Mouse (Mus musculus): ENCODE measurements around the gene Sorbs2. TPM values are rescaled to one million over a fixed set of nuclear protein-coding genes. Genes with fewer than 3 reads are reported as not detected.
A peak's percentile ranks its signal among the peaks of the same experiment; 100 is the strongest.

Gene Sorbs2
- polyA plus RNA-seq, 1 experiment = 0.09 TPM

GRCm38 (mm10) chr8:45833896-45834295 is 326.3 kb downstream of the Sorbs2 start:
- TF ChIP-seq MYOD1 (IDR thresholded peaks at IDR 0.05; ENCODE audit: control insufficient read depth, insufficient read length, low read depth) (peak; percentile 94), CTCF (IDR thresholded peaks at IDR 0.05; ENCODE audit: control insufficient read depth, insufficient read depth, insufficient read length) (no peak)
- no peaks in the 10 kb centered on the region for H3K79me3 ChIP-seq (ENCODE audit: low read depth)
- H3K4me3 ChIP-seq (ENCODE audit: insufficient read depth, poor library complexity, severe bottlenecking) = no peak overlapping the region
- H3ac ChIP-seq (ENCODE audit: control insufficient read depth, insufficient read length, low read depth) = no peak overlapping the region
- H3K27me3 ChIP-seq (ENCODE audit: control insufficient read depth, insufficient read depth, insufficient read length) = no peaks in the 10 kb centered on the region
- H3K79me2 ChIP-seq (ENCODE audit: control insufficient read depth, insufficient read depth) = no peaks in the 10 kb centered on the region
- no peaks in the 10 kb centered on the region for H3K36me3 ChIP-seq (ENCODE audit: control insufficient read depth, insufficient read depth)

GRCm38 (mm10) chr8:45843306-45843705 is 335.7 kb downstream of the Sorbs2 start:
- H3K79me2 ChIP-seq (ENCODE audit: control insufficient read depth, insufficient read depth) = no peaks in the 10 kb centered on the region
- H3K36me3 ChIP-seq (ENCODE audit: control insufficient read depth, insufficient read depth) = no peaks in the 10 kb centered on the region
- H3ac ChIP-seq (ENCODE audit: control insufficient read depth, insufficient read length, low read depth) = no peak overlapping the region
- no peak overlapping the region for H3K4me3 ChIP-seq (ENCODE audit: insufficient read depth, poor library complexity, severe bottlenecking)
- H3K27me3 ChIP-seq (ENCODE audit: control insufficient read depth, insufficient read depth, insufficient read length) = no peaks in the 10 kb centered on the region
- no peaks in the 10 kb centered on the region for H3K79me3 ChIP-seq (ENCODE audit: low read depth)
- TF ChIP-seq MYOD1 (IDR thresholded peaks at IDR 0.05; ENCODE audit: control insufficient read depth, insufficient read length, low read depth) = no peak
- TF ChIP-seq MYOG (IDR thresholded peaks at IDR 0.05; ENCODE audit: control insufficient read depth, extremely low read depth, insufficient read length) = no peak
- TF ChIP-seq FOSL1 (IDR thresholded peaks at IDR 0.05; ENCODE audit: insufficient read depth, low read length, poor library complexity, severe bottlenecking) = no peak
- no peak for TF ChIP-seq CTCF (IDR thresholded peaks at IDR 0.05; ENCODE audit: control insufficient read depth, insufficient read depth, insufficient read length)
- no peak for TF ChIP-seq CEBPB (IDR thresholded peaks at IDR 0.05; ENCODE audit: low read depth)
- no peak for TF ChIP-seq USF1 (IDR thresholded peaks at IDR 0.05; ENCODE audit: low read depth)
- TF ChIP-seq MAX (IDR thresholded peaks at IDR 0.05) = no peak

- Histone ChIP-seq H3K79me2 (ENCODE audit: control insufficient read depth, insufficient read depth) (no peaks in the 10 kb centered on the region), H3K27me3 (ENCODE audit: control insufficient read depth, insufficient read depth, insufficient read length) (no peaks in the 10 kb centered on the region), H3K36me3 (ENCODE audit: control insufficient read depth, insufficient read depth) (no peaks in the 10 kb centered on the region), H3K79me3 (ENCODE audit: low read depth) (no peaks in the 10 kb centered on the region), H3ac (ENCODE audit: control insufficient read depth, insufficient read length, low read depth) (no peak overlapping the region), H3K4me3 (ENCODE audit: insufficient read depth, poor library complexity, severe bottlenecking) (no peak overlapping the region)
- TF ChIP-seq CEBPB (IDR thresholded peaks at IDR 0.05; ENCODE audit: low read depth) = no peak
Measured at GRCm38 (mm10) chr8:45844097-45844885, 336.7 kb downstream of the Sorbs2 start.

GRCm38 (mm10) chr8:45844911-45845481 is 337.4 kb downstream of the Sorbs2 start:
- Histone ChIP-seq H3K79me3 (ENCODE audit: low read depth) (no peaks in the 10 kb centered on the region), H3ac (ENCODE audit: control insufficient read depth, insufficient read length, low read depth) (no peak overlapping the region), H3K4me3 (ENCODE audit: insufficient read depth, poor library complexity, severe bottlenecking) (no peak overlapping the region)

GRCm38 (mm10) chr8:45845906-45846305 is 338.3 kb downstream of the Sorbs2 start:
- Histone ChIP-seq H3K36me3 (ENCODE audit: control insufficient read depth, insufficient read depth) (no peaks in the 10 kb centered on the region), H3K4me3 (ENCODE audit: insufficient read depth, poor library complexity, severe bottlenecking) (no peak overlapping the region), H3K79me2 (ENCODE audit: control insufficient read depth, insufficient read depth) (no peaks in the 10 kb centered on the region), H3ac (ENCODE audit: control insufficient read depth, insufficient read length, low read depth) (no peak overlapping the region), H3K27me3 (ENCODE audit: control insufficient read depth, insufficient read depth, insufficient read length) (no peaks in the 10 kb centered on the region), H3K79me3 (ENCODE audit: low read depth) (no peaks in the 10 kb centered on the region)
- TF ChIP-seq MYOG (IDR thresholded peaks at IDR 0.05; ENCODE audit: control insufficient read depth, extremely low read depth, insufficient read length) = no peak
- no peak for TF ChIP-seq MYOD1 (IDR thresholded peaks at IDR 0.05; ENCODE audit: control insufficient read depth, insufficient read length, low read depth)
- no peak for TF ChIP-seq FOSL1 (IDR thresholded peaks at IDR 0.05; ENCODE audit: insufficient read depth, low read length, poor library complexity, severe bottlenecking)
- TF ChIP-seq CTCF (IDR thresholded peaks at IDR 0.05; ENCODE audit: control insufficient read depth, insufficient read depth, insufficient read length) = no peak
- TF ChIP-seq MAX (IDR thresholded peaks at IDR 0.05) = no peak
- no peak for TF ChIP-seq CEBPB (IDR thresholded peaks at IDR 0.05; ENCODE audit: low read depth)
- TF ChIP-seq USF1 (IDR thresholded peaks at IDR 0.05; ENCODE audit: low read depth) = no peak

More at GRCm38 (mm10) chr8:45844911-45845481, 337.4 kb downstream of the Sorbs2 start:
- Histone ChIP-seq H3K27me3 (ENCODE audit: control insufficient read depth, insufficient read depth, insufficient read length) (no peaks in the 10 kb centered on the region), H3K36me3 (ENCODE audit: control insufficient read depth, insufficient read depth) (no peaks in the 10 kb centered on the region), H3K79me2 (ENCODE audit: control insufficient read depth, insufficient read depth) (no peaks in the 10 kb centered on the region)
- TF ChIP-seq CTCF (IDR thresholded peaks at IDR 0.05; ENCODE audit: control insufficient read depth, insufficient read depth, insufficient read length) = no peak
- no peak for TF ChIP-seq CEBPB (IDR thresholded peaks at IDR 0.05; ENCODE audit: low read depth)
- no peak for TF ChIP-seq USF1 (IDR thresholded peaks at IDR 0.05; ENCODE audit: low read depth)
- no peak for TF ChIP-seq MYOG (IDR thresholded peaks at IDR 0.05; ENCODE audit: control insufficient read depth, extremely low read depth, insufficient read length)
- TF ChIP-seq FOSL1 (IDR thresholded peaks at IDR 0.05; ENCODE audit: insufficient read depth, low read length, poor library complexity, severe bottlenecking) = no peak
- TF ChIP-seq MAX (IDR thresholded peaks at IDR 0.05) = no peak
- TF ChIP-seq MYOD1 (IDR thresholded peaks at IDR 0.05; ENCODE audit: control insufficient read depth, insufficient read length, low read depth) = no peak

- H3K27me3 ChIP-seq (ENCODE audit: control insufficient read depth, insufficient read depth, insufficient read length) = no peaks in the 10 kb centered on the region
- H3ac ChIP-seq (ENCODE audit: control insufficient read depth, insufficient read length, low read depth) = no peak overlapping the region
- TF ChIP-seq FOSL1 (IDR thresholded peaks at IDR 0.05; ENCODE audit: insufficient read depth, low read length, poor library complexity, severe bottlenecking) (no peak), MYOD1 (IDR thresholded peaks at IDR 0.05; ENCODE audit: control insufficient read depth, insufficient read length, low read depth) (no peak), CEBPB (IDR thresholded peaks at IDR 0.05; ENCODE audit: low read depth) (no peak), MYOG (IDR thresholded peaks at IDR 0.05; ENCODE audit: control insufficient read depth, extremely low read depth, insufficient read length) (no peak), USF1 (IDR thresholded peaks at IDR 0.05; ENCODE audit: low read depth) (no peak)
- H3K79me3 ChIP-seq (ENCODE audit: low read depth) = no peaks in the 10 kb centered on the region
- H3K79me2 ChIP-seq (ENCODE audit: control insufficient read depth, insufficient read depth) = no peaks in the 10 kb centered on the region
- H3K36me3 ChIP-seq (ENCODE audit: control insufficient read depth, insufficient read depth) = no peaks in the 10 kb centered on the region
- no peak overlapping the region for H3K4me3 ChIP-seq (ENCODE audit: insufficient read depth, poor library complexity, severe bottlenecking)
Measured at GRCm38 (mm10) chr8:45855118-45855517, 347.5 kb downstream of the Sorbs2 start.
